Mouse (Mus musculus) stomach, postnatal 0 days (tissue): ENCODE results near the gene Ccdc148. TPM values are rescaled to one million over a fixed set of nuclear protein-coding genes. Genes with fewer than 3 reads are reported as not detected.
A peak's percentile ranks its signal among the peaks of the same experiment; 100 is the strongest.

Experiments used
- ATAC-seq: fragments of 200-750 bp; cut with Nextera tagmentation; 2 replicates; pipeline ENCODE4 v1.8.0; 2017; ENCODE audit not compliant: low FRiP score, low TSS enrichment
- DNase-seq: peaks from one replicate; pipeline ENCODE4 v3.0.0-alpha.2; 2016; ENCODE audit warnings: low spot score
- H3K27ac ChIP-seq: fragments of 300-500 bp; sonication (generic); replicated peaks from 2 replicates; pipeline ENCODE4 v1.5.1; 2014; ENCODE audit warnings: mild to moderate bottlenecking, control low read depth
- H3K27me3 ChIP-seq: fragments of 300-500 bp; sonication (generic); 2 replicates; pipeline ENCODE4 v1.6.1; 2014; ENCODE audit warnings: low read length; ENCODE audit not compliant: control insufficient read depth, insufficient read depth
- H3K36me3 ChIP-seq: fragments of 300-500 bp; sonication (generic); 2 replicates; pipeline ENCODE4 v1.6.1; 2014; ENCODE audit warnings: low read length, mixed read lengths; ENCODE audit not compliant: control insufficient read depth, insufficient read depth
- H3K4me1 ChIP-seq: fragments of 300-500 bp; sonication (generic); replicated peaks from 2 replicates; pipeline ENCODE4 v1.6.1; 2014; ENCODE audit warnings: antibody characterized with exemption; ENCODE audit not compliant: control insufficient read depth, insufficient read depth
- H3K4me2 ChIP-seq: fragments of 300-500 bp; sonication (generic); replicated peaks from 2 replicates; pipeline ENCODE4 v1.6.1; 2014; ENCODE audit warnings: low read depth, mild to moderate bottlenecking, control low read depth, moderate library complexity
- H3K4me3 ChIP-seq: fragments of 300-500 bp; sonication (generic); 2 replicates; pipeline ENCODE4 v1.5.1; 2014; ENCODE audit warnings: low read depth, low read length, control low read depth
- H3K9ac ChIP-seq: fragments of 300-500 bp; sonication (generic); 2 replicates; pipeline ENCODE4 v1.6.1; 2014; ENCODE audit warnings: mild to moderate bottlenecking, low read length, control low read depth, mixed read lengths
- H3K9me3 ChIP-seq: fragments of 300-500 bp; sonication (generic); 2 replicates; pipeline ENCODE4 v1.6.1; 2016; ENCODE audit warnings: low read length; ENCODE audit not compliant: control insufficient read depth
- CTCF ChIP-seq: IDR thresholded peaks from 2 replicates; pipeline ENCODE4 v1.5.1; 2016; ENCODE audit warnings: antibody characterized with exemption, low read depth, mild to moderate bottlenecking, moderate library complexity
- EP300 ChIP-seq: optimal IDR thresholded peaks from 2 replicates; pipeline ENCODE3; 2016; ENCODE audit warnings: antibody characterized with exemption
- WGBS: fragments of 180-500 bp; shearing (Covaris S2); extraction: QIAGEN DNeasy Blood & Tissue Kit; methylation state at CpG from one replicate; pipeline ENCODE4 v1.1.7; 2014; 5-methylcytosine and 5-hydroxymethylcytosine counted together
- polyA plus RNA-seq: library from polyadenylated mRNA; unstranded; fragments of >200 nt; fragmentation: Nextera tagmentation; extraction: Ambion mirVana; gene quantifications from 2 replicates; pipeline ENCODE4 v1.2.1, GENCODE M21; 2015

The Ccdc148 gene
- polyA plus RNA-seq, 1 experiment from 2014 or later, result 0.47 TPM

DNA sequence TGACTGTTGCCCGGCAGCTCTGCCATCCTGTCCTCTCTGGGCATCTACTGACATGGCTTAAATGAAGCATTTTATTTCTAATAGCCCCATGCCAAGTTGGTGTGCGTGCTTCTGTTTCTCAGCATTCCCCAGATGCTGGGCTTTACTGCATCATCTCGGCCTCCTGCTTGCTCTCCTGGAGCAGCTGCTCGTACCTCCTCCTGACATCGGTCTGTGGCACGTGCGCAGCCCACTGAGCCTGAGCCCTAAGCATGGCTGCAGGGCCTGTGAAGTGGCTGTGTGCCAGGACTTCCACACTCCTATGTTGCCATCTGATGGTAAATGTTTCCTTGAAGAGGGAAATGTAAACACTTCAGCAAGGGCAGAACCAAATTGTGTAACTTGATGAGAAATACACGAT lies 31.0 kb upstream of the Ccdc148 start:
- Histone ChIP-seq H3K27ac (no peak overlapping the region), H3K9me3 (no peaks in the 10 kb centered on the region), H3K4me1 (0 out of 2 replicates have a peak, but pooled peaks cover 2% of the 10 kb centered on the region), H3K27me3 (no peaks in the 10 kb centered on the region), H3K9ac (no peak overlapping the region), H3K36me3 (peaks cover 2% of the 10 kb centered on the region; the same call in 1 of the 2 replicates), H3K4me3 (no peak overlapping the region), H3K4me2 (no peak overlapping the region)
- WGBS, result 53% methylated on average over 8 of the region's 8 CpGs
- no peak for TF ChIP-seq CTCF
- ATAC-seq, result peak; percentile 68
- DNase-seq, result peak; percentile 48

DNA sequence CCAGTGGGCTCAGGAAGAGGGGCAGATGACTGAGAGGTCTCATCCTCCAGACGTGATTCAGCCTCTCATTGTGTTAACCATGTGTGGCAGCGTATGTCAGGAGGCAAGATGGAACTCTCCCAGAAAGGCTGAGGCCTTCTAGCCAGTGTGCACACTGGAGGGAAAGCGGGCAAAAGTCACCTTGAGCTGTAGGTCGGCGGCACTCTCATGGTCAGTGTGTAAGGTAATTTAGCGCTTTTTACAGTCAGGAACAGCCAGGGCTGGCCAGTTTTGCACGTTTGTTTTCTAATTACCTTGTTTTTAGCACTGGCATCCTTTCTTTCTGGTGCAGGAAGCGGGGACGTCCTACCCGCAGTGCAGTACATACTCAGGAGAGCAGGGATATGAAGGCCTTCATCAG lies 29.7 kb upstream of the Ccdc148 start:
- no peak overlapping the region for H3K4me3 ChIP-seq
- no peak for ATAC-seq

DNA sequence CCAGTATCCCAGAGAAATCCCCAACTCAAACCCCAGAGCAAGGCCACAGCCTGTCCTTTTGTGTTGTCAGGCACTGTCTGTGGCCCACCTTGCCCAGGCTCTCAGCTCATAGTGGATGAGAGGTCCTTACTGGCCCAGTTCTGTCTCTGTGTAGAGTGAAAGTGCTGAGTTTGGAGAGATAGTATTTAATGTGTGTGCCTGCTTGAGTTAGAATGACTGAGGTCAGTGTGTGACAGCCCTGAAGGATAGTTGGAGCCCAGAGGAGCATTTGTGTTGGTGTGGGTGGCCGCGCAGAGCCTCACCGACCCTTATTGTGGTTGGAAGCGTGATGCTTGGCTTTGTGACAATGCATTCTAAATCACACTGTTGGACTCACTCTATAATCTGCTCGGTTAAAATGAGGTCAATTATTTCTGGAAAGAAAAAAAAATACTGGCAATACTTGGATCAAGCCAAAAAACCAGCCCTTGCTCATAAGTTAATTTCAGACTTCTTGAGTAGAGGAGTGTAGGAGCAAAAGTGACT lies 29.2 kb upstream of the Ccdc148 start:
- Histone ChIP-seq H3K4me1 (0 out of 2 replicates have a peak, but pooled peaks cover 2% of the 10 kb centered on the region), H3K4me3 (no peak overlapping the region), H3K36me3 (peaks cover 2% of the 10 kb centered on the region; the same call in 1 of the 2 replicates), H3K27me3 (no peaks in the 10 kb centered on the region), H3K27ac (no peak overlapping the region), H3K4me2 (no peak overlapping the region), H3K9me3 (no peaks in the 10 kb centered on the region), H3K9ac (no peak overlapping the region)
- DNase-seq (no peak), ATAC-seq (no peak)
- WGBS, result 51% methylated on average over 5 of the region's 5 CpGs
- TF ChIP-seq CTCF (no peak), EP300 (no peak)

More for the DNA sequence above, 29.7 kb upstream of the Ccdc148 start:
- Histone ChIP-seq H3K27ac (no peak overlapping the region), H3K4me2 (no peak overlapping the region), H3K27me3 (no peaks in the 10 kb centered on the region), H3K36me3 (peaks cover 2% of the 10 kb centered on the region; the same call in 1 of the 2 replicates), H3K4me1 (0 out of 2 replicates have a peak, but pooled peaks cover 2% of the 10 kb centered on the region), H3K9ac (no peak overlapping the region), H3K9me3 (no peaks in the 10 kb centered on the region)
- 85% methylated on average over 10 of the region's 10 CpGs for WGBS
- no peak for TF ChIP-seq EP300
- no peak for TF ChIP-seq CTCF
- no peak for DNase-seq

DNA sequence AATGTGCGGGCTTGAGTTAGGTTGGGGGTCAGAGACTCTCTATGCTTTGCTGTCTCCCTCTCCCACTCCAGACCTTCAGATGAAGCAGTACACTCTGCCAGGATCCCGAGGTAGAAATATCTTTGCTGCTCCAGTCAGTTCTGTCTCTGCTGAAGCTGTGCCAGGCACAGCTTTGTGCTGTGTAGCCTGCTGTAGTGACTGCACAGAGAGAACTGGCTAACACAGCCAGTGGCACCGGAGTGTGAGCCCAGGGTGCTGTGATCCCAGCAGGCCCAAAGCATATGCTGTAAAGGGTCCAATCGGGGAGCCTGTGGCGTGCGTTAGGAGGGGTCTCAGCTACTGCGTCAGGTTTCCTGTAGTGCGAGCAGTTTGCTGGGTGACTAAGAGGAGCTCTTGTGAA lies 27.8 kb upstream of the Ccdc148 start:
- ATAC-seq (no peak), DNase-seq (no peak)
- H3K27me3 ChIP-seq, result no peaks in the 10 kb centered on the region
- no peak overlapping the region for H3K4me2 ChIP-seq
- H3K4me1 ChIP-seq, result 0 out of 2 replicates have a peak, but pooled peaks cover 2% of the 10 kb centered on the region
- no peaks in the 10 kb centered on the region for H3K9me3 ChIP-seq
- TF ChIP-seq EP300 (no peak), CTCF (no peak)
- peaks cover 2% of the 10 kb centered on the region; the same call in 1 of the 2 replicates for H3K36me3 ChIP-seq
- no peak overlapping the region for H3K4me3 ChIP-seq
- H3K27ac ChIP-seq, result no peak overlapping the region
- H3K9ac ChIP-seq, result no peak overlapping the region
- 84% methylated on average over 8 of the region's 8 CpGs for WGBS

DNA sequence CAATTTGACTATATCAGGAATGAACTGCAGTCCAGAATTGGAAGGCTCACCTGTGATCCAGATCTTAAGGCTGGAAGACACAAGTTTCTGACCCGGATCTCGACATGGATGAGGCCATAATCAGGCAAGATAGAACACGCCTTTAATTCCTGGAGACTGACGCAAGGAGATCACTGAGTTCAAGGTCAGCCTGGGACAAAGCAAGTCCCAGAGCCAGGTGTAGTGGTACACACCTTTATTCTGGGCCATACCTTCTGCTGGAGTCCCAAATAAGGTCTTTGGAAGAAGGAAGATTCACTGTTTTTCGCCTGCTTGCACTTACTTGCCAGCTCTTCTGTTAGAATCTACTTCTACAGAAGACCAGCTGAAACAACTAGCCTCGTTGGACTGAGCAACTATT lies 26.5 kb upstream of the Ccdc148 start:
- H3K9me3 ChIP-seq, result no peaks in the 10 kb centered on the region
- H3K4me3 ChIP-seq, result no peak overlapping the region
- H3K36me3 ChIP-seq, result peaks cover 2% of the 10 kb centered on the region; the same call in 1 of the 2 replicates
- H3K9ac ChIP-seq, result no peak overlapping the region
- no peaks in the 10 kb centered on the region for H3K27me3 ChIP-seq
- ATAC-seq, result no peak
- no peak for TF ChIP-seq EP300
- TF ChIP-seq CTCF, result no peak
- 0 out of 2 replicates have a peak, but pooled peaks cover 3% of the 10 kb centered on the region for H3K4me1 ChIP-seq
- no peak for DNase-seq
- H3K4me2 ChIP-seq, result no peak overlapping the region
- H3K27ac ChIP-seq, result no peak overlapping the region
- WGBS, result 79% methylated on average over 6 of the region's 6 CpGs

DNA sequence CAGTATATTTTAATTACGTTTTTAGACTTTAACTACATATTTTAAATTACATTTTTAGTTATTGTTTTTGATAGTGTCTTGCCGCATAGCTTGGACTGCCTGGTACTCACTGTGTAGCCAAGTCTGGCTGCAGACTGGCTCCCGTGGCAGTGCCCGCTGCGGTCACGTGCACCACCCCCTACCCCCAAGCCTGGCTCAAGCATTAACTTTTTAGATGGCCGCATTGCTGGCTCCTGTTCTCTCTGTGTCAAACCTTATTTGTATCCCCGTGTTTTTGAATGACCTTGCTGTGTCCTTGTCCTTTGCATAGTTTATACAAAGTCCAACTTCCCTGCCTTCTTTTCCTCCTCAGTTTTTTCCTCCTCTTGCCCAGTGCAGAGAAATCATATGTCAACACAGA lies 25.6 kb upstream of the Ccdc148 start:
- TF ChIP-seq CTCF (no peak), EP300 (no peak)
- H3K36me3 ChIP-seq, result peaks cover 2% of the 10 kb centered on the region; the same call in 1 of the 2 replicates
- H3K4me1 ChIP-seq, result 0 out of 2 replicates have a peak, but pooled peaks cover 5% of the 10 kb centered on the region
- ATAC-seq (no peak; the same call in 1 of the 2 replicates), DNase-seq (peak; percentile 10)
- 91% methylated on average over 8 of the region's 8 CpGs for WGBS
- H3K27me3 ChIP-seq, result no peaks in the 10 kb centered on the region
- H3K4me3 ChIP-seq, result no peak overlapping the region
- no peaks in the 10 kb centered on the region for H3K9me3 ChIP-seq
- no peak overlapping the region for H3K4me2 ChIP-seq
- H3K9ac ChIP-seq, result no peak overlapping the region
- no peak overlapping the region for H3K27ac ChIP-seq
